Mouse (Mus musculus) CD4-positive helper T cell, adult 2 months (primary cell): ENCODE results near the gene Gzmf.
"Not testable (repeated sequence)": the region's sequence is repeated elsewhere in the genome, so short reads cannot be mapped to it uniquely, and the experiment has no call there.

Experiments used
- DNase-seq: peaks from one replicate; pipeline ENCODE4 v3.0.0-alpha.2; 2012; ENCODE audit warnings: low read depth, missing footprints, low spot score

Gene Gzmf

DNA sequence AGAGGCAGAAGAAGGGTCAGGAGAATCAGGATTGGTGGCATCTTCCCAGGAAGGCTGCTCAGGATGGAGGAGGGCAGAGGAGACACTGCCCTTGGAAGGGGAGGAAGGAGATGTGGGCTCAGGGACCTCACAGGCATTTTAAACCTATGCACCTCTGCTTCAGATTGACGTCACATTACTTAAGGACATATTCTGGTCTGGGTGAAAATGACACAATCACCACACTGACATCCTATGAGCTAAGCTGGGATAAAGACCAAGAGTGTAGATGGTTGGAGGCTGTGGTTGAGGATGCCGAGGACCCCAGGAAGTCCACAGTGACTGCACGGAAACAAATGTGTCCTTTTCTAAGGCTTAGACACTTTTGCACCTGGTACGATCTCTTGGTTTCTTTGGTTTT, at the start of gene Gzmf:
TSS of gene Gzmf (minus strand) at position 101 of the 400 bp plus-strand sequence.
- no peak for DNase-seq

DNA sequence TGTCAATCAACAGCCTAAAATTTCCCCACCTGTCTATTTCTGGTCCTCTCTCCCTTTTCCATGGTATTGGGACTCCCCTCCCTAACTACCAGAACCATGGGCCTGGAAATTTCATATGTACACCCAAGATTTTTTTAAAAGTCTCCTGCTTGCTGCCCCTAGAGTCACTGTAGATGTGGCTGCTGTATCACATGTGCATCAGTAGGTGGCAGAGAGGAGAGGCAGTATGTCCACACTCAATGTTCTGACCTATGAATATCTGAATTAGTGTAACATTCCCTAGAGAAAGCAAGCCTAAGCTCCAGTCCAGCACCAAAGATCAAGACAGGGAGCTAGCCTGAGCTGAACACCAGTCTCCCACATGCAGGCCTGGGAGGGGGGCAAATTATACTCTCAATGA, 29.2 kb upstream of the Gzmf start:
- DNase-seq: peak; percentile 49

DNA sequence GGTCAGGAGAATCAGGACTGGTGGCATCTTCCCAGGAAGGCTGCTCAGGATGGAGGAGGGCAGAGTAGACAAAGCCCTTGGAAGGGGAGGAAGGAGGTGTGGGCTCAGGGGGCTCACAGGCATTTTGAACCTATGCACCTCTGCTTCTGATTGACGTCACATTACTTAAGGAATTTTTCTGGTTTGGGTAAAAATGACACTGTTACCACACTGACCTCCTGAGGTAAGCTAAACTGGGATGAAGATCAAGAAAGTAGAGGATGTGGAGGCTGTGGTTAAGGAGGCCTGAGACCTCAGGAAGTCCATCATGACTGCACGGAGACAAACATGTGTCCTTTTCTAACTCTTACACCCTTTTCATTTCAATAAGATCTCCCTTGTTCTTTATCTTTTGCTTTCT, 23.3 kb upstream of the Gzmf start, which contains the start of gene Gzmc:
TSS of gene Gzmc (minus strand) at position 101 of the 400 bp plus-strand sequence.
- DNase-seq: no peak

DNA sequence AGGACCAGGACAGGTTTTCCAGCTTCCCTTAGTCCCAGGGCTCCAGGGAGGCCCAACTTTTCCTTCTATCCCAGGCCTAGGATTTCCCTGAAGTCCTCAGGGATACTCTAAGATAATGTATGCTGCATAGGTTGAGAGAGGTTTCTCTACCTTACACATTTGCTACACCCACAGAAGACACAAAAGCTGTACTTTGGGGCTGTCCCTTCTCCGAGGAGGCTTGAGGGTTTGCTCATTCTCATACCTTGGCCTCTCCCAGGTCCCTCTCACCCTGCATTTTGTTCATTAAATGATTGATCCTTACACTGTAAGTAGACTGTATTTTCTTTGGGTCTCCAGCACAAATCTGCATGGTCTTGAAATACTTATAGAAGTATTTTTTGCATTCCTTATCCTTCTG, 5.6 kb downstream of the Gzmf start:
- peak; percentile 22 for DNase-seq

DNA sequence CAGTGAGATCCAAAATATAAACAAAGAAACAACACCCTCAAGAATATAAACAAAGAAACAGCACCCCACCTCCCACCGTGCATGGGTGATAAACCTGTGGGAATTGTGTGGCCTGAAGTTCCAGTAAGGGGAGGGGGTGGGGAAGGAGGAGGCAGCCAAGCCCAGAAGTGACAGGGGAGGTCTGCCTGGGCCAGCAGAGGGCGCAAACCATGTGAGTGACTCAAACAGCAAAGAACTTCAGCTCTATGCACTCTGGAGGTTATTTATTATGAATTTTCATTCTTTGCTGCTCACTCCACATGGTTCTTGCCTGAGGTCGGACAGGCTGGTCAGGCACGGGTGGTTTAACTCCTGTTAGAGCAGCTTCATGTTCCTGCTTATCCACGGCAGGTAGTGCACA, 6.2 kb downstream of the Gzmf start:
- peak; percentile 75 for DNase-seq

DNA sequence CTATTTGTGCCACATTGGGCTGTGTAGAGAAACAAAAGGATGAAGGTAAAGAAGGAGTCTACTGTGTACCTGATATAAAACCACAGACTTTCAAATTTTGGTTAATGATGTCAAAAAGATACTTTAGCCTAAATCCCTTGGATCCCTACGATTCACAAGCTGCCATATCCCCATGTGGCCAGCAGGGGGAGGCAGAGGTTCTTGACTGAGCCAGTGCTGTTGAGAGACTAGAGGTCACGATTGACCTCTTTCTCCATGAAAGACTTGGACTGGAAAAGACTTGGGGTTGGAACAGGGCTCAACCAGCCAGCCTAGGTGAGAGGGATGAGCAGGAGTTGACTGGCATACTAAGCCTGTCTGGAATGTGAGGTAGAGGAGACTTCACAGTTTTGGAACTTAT, 7.2 kb downstream of the Gzmf start:
- peak; percentile 72 for DNase-seq

DNA sequence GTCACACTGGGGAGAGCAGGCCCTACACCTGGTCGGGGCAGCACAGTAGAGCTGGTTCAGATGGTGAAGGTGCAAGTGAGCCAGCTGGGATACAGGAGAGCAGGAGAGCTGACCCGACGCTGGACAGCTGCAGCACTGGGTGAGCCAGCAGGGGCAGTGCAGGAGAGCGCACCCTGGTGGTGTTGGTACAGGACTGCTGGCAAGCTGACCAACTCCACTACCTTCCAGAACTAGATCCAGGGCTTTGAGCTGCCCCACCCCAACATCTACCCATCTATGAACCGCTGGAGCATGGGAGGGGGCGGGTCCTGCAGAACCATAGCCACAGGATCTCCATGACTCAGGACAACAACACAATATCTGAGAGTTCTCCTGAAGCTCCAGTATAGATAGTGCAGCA, 24.3 kb downstream of the Gzmf start:
- DNase-seq: no peak

DNA sequence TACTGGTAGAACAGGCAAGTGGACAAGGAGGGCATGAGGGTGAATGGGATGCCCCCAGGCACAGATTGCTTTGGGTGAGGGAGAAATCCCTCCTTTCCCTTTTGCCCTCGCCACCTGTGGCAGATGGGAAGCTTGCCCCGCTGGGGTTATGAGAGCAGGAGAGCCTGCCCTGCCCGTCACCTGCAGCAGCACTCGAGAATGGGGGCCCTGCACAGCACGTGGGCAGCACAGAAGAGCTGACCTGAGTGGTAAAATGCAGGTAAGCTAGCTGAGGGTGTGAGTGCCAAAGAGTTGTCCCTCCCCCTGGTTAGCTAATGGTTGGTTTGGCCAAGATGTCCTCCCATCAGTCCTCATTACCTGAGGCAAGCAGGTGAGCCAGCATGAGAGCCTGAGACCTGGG, 24.7 kb downstream of the Gzmf start:
- DNase-seq: no peak

DNA sequence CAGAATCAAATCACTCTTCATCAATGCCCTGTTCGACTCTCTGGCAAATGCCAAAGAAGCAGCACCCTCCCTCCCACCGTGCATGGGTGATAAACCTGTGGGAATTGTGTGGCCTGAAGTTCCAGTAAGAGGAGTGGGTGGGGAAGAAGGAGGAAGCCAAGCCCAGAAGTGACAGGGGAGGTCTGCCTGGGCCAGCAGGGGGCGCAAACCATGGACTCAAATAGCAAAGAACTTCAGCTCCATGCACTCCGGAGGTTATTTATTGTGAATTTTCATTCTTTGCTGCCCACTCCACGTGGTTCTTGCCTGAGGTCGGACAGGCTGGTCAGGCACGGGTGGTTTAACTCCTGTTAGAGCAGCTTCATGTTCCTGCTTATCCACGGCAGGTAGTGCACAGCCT, 33.6 kb downstream of the Gzmf start:
- peak; percentile 24 for DNase-seq

DNA sequence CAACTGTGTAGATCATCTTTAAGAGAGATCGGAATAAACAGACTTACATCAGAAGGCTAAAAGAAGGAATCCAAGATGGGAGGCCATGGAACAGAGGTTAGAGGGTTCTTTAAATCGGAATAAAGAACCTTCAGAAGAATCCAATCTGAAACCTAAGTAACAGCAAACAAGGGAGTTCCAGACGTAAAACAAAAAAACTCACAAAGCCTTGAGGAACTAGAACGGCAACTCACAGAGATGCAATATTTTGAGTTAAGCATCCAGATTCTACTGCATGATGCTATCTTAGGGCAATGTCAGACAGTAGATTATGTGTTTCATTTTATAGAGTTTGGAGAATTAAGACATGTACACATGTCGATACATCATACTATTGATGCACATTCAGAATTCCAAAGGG, 36.7 kb downstream of the Gzmf start, which contains the start of gene Gzmn:
TSS of gene Gzmn (minus strand) at position 101 of the 400 bp plus-strand sequence.
- DNase-seq: no peak

DNA sequence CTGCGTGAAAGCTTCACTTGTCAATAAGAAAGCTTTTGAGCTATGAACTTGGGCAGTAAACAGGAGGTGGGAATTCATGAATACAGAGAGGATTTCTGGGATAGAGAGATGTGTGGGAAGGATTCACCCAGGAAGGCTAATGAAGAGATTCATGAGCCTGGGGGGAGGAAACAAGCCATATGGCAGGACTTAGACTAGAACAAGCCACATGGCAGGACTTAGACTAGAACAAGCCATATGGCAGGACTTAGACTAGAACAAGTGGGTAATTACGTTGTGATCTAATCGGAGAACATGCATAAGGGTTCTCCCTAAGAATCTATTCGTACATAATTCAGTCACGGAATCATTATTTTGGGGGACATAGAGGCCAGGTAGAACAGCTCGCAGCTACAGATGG, 37.8 kb downstream of the Gzmf start:
- no peak for DNase-seq

DNA sequence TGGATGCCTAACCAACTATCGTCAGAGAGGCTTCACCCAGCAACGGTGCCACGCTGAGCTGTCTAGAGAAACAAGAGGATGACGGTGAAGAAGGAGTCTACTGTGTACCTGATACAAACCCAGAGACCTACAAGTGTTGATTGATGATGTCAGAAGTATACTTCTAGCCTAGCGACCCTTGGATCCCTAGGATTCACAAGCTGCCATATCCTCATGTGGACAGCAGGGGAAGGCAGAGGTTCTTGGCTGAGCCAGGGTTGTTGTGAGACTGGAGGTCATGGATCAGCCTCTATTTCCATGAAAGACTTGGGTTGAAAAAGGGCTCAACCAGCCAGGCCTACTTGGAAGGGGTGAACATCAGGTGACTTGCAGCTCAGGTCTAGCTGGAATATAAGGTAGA, 38.5 kb downstream of the Gzmf start:
- DNase-seq: no peak

DNA sequence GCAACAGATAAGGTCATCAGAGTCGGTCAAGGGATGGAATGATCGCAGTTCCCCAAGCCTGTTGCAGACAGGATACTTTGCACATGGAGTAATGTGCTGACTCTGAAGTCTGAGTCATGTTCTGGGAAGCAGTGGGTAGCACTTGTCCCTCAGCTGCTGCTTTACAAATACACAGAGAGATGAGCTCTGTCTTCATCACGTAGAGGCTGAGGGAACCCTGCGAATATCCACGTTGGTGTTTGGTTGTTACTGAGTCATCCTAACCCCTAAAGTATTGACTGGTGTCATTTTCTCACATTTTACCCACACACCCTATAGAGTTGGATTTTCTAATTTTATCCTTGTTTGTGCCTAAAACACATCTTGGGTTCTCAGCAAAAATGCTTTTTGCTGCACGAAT, 43.2 kb downstream of the Gzmf start:
- DNase-seq: no peak

DNA sequence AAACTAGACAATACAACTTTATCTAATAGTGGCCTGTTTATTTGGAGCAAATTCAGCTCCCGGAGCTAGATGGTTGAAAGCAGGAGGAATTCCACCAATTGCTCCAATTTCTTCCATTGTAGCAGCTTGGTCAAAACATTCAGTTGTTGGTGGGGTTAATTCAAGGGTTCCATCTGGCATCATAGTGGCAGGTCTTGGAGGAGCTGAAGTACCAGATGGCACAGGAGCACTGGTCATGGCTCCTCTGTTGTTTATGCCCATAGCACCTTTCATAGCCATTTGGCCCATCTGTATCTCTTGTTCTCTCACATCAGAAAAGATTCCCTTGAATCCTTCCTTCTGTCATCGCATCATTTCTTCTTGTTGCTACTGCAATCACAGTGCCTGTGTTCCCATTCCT, 49.1 kb downstream of the Gzmf start:
- DNase-seq: no peak

DNA sequence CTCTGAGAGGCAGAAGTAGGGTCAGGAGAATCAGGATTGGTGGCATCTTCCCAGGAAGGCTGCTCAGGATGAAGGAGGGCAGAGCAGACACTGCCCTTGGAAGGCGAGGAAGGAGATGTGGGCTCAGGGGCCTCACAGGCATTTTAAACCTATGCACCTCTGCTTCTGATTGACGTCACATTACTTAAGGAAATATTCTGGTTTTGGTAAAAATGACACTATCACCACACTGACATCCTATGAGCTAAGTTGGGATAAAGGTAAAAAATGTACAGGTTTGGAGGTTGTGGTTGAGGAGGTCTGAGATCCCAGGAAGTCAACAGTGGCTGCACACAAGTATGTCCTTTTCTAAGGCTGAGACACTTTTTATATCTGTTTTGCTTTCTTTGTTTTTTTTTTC, 51.7 kb downstream of the Gzmf start, which contains the start of gene Gzmg:
TSS of gene Gzmg (minus strand) at position 101 of the 400 bp plus-strand sequence.
- DNase-seq: not testable (repeated sequence)

DNA sequence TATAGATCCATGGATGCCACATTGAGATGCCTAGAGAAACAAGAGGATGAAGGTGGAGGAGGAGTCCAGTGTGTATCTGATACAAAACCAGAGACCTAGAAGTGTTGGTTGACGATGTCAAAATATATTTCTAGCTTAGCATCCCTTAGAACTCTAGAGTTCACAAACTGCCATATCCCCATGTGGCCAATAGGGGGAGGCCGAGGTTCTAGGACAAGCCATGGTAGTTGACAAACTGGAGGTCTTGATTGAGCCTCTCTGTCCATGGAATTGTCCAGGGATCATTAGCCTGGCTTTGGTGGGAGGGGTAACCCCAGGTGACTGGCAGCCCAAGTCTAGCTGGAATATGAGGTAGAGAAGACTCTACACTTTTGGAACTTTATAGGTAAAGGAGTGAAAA, 55.9 kb downstream of the Gzmf start:
- DNase-seq: no peak
